Mouse (Mus musculus) midbrain, embryonic 12.5 days (tissue): ENCODE results near the gene Copa. TPM values are rescaled to one million over a fixed set of nuclear protein-coding genes. Genes with fewer than 3 reads are reported as not detected.

Experiments
- ATAC-seq: fragments of 200-750 bp; cut with Nextera tagmentation; 2 replicates; pipeline ENCODE4 v1.8.0; 2017; ENCODE audit warnings: low read depth, moderate TSS enrichment, moderate library complexity; ENCODE audit not compliant: low FRiP score
- H3K27ac ChIP-seq: fragments of 300-500 bp; sonication (generic); replicated peaks from 2 replicates; pipeline ENCODE4 v1.5.1; 2016; ENCODE audit warnings: mild to moderate bottlenecking
- H3K27me3 ChIP-seq: fragments of 300-500 bp; sonication (generic); 2 replicates; pipeline ENCODE4 v1.6.1; 2016; ENCODE audit warnings: mild to moderate bottlenecking
- H3K36me3 ChIP-seq: fragments of 300-500 bp; sonication (generic); 2 replicates; pipeline ENCODE4 v1.6.1; 2016
- H3K4me1 ChIP-seq: fragments of 300-500 bp; sonication (generic); 2 replicates; pipeline ENCODE4 v1.6.1; 2016
- H3K4me2 ChIP-seq: fragments of 300-500 bp; sonication (generic); replicated peaks from 2 replicates; pipeline ENCODE4 v1.6.1; 2016; ENCODE audit warnings: mild to moderate bottlenecking, moderate library complexity
- H3K4me3 ChIP-seq: fragments of 300-500 bp; sonication (generic); 2 replicates; pipeline ENCODE4 v1.5.1; 2016; ENCODE audit warnings: mild to moderate bottlenecking
- H3K9ac ChIP-seq: fragments of 300-500 bp; sonication (generic); replicated peaks from 2 replicates; pipeline ENCODE4 v1.6.1; 2016; ENCODE audit warnings: mild to moderate bottlenecking, moderate library complexity
- H3K9me3 ChIP-seq: fragments of 300-500 bp; sonication (generic); 2 replicates; pipeline ENCODE4 v1.6.1; 2016; ENCODE audit warnings: mild to moderate bottlenecking
- WGBS: fragments of 180-500 bp; shearing (Covaris S2); methylation state at CpG from one replicate; pipeline ENCODE4 v1.1.7; 2016; 5-methylcytosine and 5-hydroxymethylcytosine counted together
- polyA plus RNA-seq: library from polyadenylated mRNA; unstranded; fragments of >200 nt; fragmentation: Nextera tagmentation; extraction: Ambion mirVana; gene quantifications from 2 replicates; pipeline ENCODE4 v1.2.1, GENCODE M21; 2016

The Copa gene
- polyA plus RNA-seq, 1 experiment from 2014 or later, result 219 TPM

DNA sequence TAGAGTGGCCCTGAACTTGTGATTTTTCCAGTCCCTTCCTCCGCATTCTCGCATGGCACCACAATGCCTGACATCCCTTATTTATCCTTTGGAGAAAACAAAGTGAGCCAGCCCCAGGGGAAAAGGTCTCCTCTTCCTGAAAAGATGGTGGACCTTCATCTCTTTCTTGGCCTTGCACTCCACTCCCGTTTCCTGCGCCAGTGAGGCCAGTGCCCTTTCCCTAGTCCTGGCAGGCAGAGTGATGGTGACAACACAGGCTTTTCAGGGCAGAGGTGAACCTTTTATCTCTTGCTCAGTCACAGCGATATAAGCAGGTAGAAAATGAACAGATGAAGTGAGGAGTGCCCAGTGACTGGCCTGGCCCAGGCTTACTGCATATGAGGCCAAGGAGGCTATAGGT lies 45.2 kb downstream of the Copa start:
- ATAC-seq, result no peak
- Histone ChIP-seq H3K4me3 (peak overlapping the region; percentile 65), H3K36me3 (peaks cover 52% of the 10 kb centered on the region), H3K9ac (peak overlapping the region; percentile 72), H3K4me1 (peaks cover 12% of the 10 kb centered on the region), H3K27me3 (no peaks in the 10 kb centered on the region), H3K9me3 (no peaks in the 10 kb centered on the region), H3K27ac (no peak overlapping the region), H3K4me2 (peak overlapping the region; percentile 64)
- WGBS, result 54% methylated on average over 5 of the region's 5 CpGs

GRCm38 (mm10) chr1:172128563-172128962 lies 46.2 kb downstream of the Copa start:
- no peak overlapping the region for H3K4me2 ChIP-seq
- H3K27me3 ChIP-seq, result no peaks in the 10 kb centered on the region
- H3K9me3 ChIP-seq, result no peaks in the 10 kb centered on the region
- H3K4me1 ChIP-seq, result peaks cover 12% of the 10 kb centered on the region
- 94% methylated on average over 15 of the region's 15 CpGs for WGBS
- no peak for ATAC-seq
- no peak overlapping the region for H3K27ac ChIP-seq
- no peak overlapping the region for H3K4me3 ChIP-seq
- no peak overlapping the region for H3K9ac ChIP-seq
- peaks cover 51% of the 10 kb centered on the region for H3K36me3 ChIP-seq

DNA sequence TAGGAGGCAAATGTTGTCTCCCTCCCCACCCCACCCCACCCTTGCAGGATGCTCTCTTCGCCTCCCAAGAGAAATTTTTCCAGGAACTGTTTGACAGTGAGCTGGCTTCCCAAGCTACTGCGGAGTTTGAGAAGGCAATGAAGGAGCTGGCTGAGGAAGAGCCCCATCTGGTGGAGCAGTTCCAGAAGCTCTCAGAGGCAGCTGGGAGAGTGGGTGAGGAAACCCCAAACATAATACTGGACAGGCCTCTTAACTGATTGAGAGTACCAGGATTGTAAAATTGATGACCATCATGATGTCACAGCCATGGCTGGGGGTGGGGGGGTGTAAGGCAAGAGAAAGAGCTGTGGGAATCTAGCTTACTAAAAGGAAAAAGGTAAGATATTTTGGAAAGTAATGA lies 46.8 kb downstream of the Copa start:
- WGBS, result 88% methylated on average over 2 of the region's 2 CpGs
- no peak overlapping the region for H3K9ac ChIP-seq

DNA sequence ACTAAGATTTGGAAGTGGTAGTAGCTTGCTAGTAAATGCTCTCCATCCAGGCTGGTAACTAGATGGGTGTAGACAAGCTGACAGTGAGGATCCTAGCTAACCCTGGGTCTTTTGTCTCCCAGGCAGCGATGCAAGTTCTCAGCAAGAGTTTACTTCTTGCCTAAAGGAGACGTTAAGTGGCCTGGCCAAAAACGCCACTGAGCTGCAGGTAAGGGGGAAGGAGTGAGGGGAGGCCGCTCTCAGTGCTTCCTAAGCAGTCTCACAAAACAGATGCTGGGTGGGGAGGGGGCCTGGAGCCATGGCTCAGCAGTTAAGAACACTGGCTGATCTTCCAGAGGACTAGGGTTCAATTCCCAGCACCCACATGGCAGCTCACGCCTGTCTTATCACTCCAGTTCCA lies 47.5 kb downstream of the Copa start:
- no peaks in the 10 kb centered on the region for H3K27me3 ChIP-seq
- H3K9me3 ChIP-seq, result no peaks in the 10 kb centered on the region
- 95% methylated on average over 5 of the region's 5 CpGs for WGBS
- H3K9ac ChIP-seq, result no peak overlapping the region
- H3K4me3 ChIP-seq, result no peak overlapping the region
- peaks cover 12% of the 10 kb centered on the region for H3K4me1 ChIP-seq
- no peak for ATAC-seq
- no peak overlapping the region for H3K27ac ChIP-seq
- H3K4me2 ChIP-seq, result no peak overlapping the region
- H3K36me3 ChIP-seq, result peaks cover 60% of the 10 kb centered on the region

More for the DNA sequence above, 46.8 kb downstream of the Copa start:
- H3K9me3 ChIP-seq, result no peaks in the 10 kb centered on the region
- peaks cover 12% of the 10 kb centered on the region for H3K4me1 ChIP-seq
- no peak overlapping the region for H3K27ac ChIP-seq
- H3K4me3 ChIP-seq, result no peak overlapping the region
- H3K36me3 ChIP-seq, result peaks cover 53% of the 10 kb centered on the region
- no peaks in the 10 kb centered on the region for H3K27me3 ChIP-seq
- no peak for ATAC-seq
- H3K4me2 ChIP-seq, result no peak overlapping the region

GRCm38 (mm10) chr1:172132319-172132718 lies 50.0 kb downstream of the Copa start:
- WGBS, result 90% methylated on average over 7 of the region's 7 CpGs
- peaks cover 69% of the 10 kb centered on the region for H3K36me3 ChIP-seq
- peaks cover 6% of the 10 kb centered on the region for H3K4me1 ChIP-seq
- no peaks in the 10 kb centered on the region for H3K27me3 ChIP-seq
- no peak overlapping the region for H3K4me3 ChIP-seq
- no peak overlapping the region for H3K27ac ChIP-seq
- no peak overlapping the region for H3K4me2 ChIP-seq
- no peaks in the 10 kb centered on the region for H3K9me3 ChIP-seq
- H3K9ac ChIP-seq, result no peak overlapping the region
- no peak for ATAC-seq

DNA sequence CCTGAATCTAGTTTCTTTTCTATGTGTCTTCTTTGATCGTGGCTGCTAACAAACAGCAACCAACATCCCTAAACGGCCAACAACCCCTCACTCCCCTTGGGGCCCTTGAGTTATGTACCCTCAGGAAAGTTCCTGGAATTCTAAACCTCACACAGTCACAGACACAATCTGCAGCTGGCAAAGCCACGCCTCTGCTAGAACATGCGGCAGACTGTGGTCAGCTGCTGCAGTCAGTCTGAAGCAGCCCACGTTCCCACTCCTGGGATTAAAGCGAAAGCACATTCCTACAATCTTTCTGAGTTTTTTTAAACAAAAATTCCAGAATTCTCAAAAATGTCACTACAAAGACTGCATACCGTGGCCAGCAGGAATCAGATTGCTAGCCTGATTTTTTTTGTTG lies 51.2 kb downstream of the Copa start:
- Histone ChIP-seq H3K4me3 (no peak overlapping the region), H3K27me3 (no peaks in the 10 kb centered on the region), H3K9me3 (no peaks in the 10 kb centered on the region), H3K4me1 (no peaks in the 10 kb centered on the region), H3K4me2 (no peak overlapping the region), H3K36me3 (peaks cover 69% of the 10 kb centered on the region), H3K27ac (no peak overlapping the region), H3K9ac (no peak overlapping the region)
- no peak for ATAC-seq
- WGBS, result 88% methylated on average over 7 of the region's 7 CpGs

- Histone ChIP-seq H3K27ac (no peak overlapping the region), H3K27me3 (no peaks in the 10 kb centered on the region), H3K9me3 (no peaks in the 10 kb centered on the region), H3K4me1 (no peaks in the 10 kb centered on the region), H3K4me2 (no peak overlapping the region), H3K4me3 (no peak overlapping the region), H3K36me3 (peaks cover 63% of the 10 kb centered on the region), H3K9ac (no peak overlapping the region)
- WGBS, result 84% methylated on average over 4 of the region's 4 CpGs
- ATAC-seq, result no peak
Measured at GRCm38 (mm10) chr1:172134072-172134471, 51.7 kb downstream of the Copa start.

DNA sequence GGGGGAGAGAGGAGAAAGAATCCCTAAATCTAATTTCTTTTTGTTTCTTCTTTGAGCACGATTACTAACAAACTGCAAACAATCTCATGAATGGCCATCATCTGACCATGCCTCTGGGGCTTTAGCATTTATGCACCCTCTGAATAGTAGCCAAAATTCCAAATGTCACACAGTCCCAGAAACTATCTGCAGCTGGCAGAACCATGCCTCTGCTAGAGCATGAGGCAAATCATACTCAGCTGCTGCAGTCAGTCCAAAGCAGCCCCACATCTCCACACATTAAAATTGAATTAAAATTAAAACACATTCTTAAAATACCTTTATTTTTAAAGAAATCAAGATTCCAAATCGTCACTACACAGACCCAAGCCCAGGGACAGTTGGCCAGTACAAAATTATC lies 57.8 kb downstream of the Copa start:
- Histone ChIP-seq H3K27ac (no peak overlapping the region), H3K36me3 (peaks cover 6% of the 10 kb centered on the region; the same call in 1 of the 2 replicates), H3K9ac (no peak overlapping the region), H3K9me3 (no peaks in the 10 kb centered on the region), H3K4me3 (no peak overlapping the region), H3K27me3 (no peaks in the 10 kb centered on the region), H3K4me2 (no peak overlapping the region), H3K4me1 (no peaks in the 10 kb centered on the region)
- 90% methylated on average over 2 of the region's 2 CpGs for WGBS
- no peak for ATAC-seq

GRCm38 (mm10) chr1:172140825-172141224 lies 58.5 kb downstream of the Copa start:
- Histone ChIP-seq H3K9ac (no peak overlapping the region), H3K36me3 (peaks cover 1% of the 10 kb centered on the region; the same call in 1 of the 2 replicates), H3K27me3 (no peaks in the 10 kb centered on the region), H3K4me3 (no peak overlapping the region), H3K9me3 (no peaks in the 10 kb centered on the region), H3K27ac (no peak overlapping the region), H3K4me1 (no peaks in the 10 kb centered on the region), H3K4me2 (no peak overlapping the region)
- no peak for ATAC-seq
- 71% methylated on average over 1 of the region's 1 CpGs for WGBS

DNA sequence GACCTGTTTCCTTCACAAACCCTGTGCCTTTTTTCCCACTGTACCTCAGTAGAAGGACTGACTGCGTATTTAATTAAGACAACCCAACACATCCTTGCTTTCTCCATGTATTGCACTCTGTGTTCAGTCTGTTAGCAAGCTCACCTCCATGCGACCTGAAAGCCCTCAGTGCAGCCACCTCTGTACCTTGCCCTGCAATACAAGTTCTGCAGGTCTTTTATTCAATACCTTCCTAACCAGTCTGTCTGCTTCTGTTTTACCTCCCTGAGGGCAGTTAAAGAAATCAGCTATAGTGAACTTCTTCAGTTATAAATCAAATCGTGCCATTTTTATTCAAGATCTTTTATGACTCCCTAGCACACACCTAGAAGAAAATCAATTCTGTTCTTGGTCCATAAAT lies 59.2 kb downstream of the Copa start:
- Histone ChIP-seq H3K27ac (no peak overlapping the region), H3K4me1 (no peaks in the 10 kb centered on the region), H3K4me3 (no peak overlapping the region), H3K27me3 (no peaks in the 10 kb centered on the region), H3K36me3 (no peaks in the 10 kb centered on the region), H3K9ac (no peak overlapping the region), H3K9me3 (no peaks in the 10 kb centered on the region), H3K4me2 (no peak overlapping the region)
- no peak for ATAC-seq
- WGBS, result 83% methylated on average over 3 of the region's 3 CpGs

DNA sequence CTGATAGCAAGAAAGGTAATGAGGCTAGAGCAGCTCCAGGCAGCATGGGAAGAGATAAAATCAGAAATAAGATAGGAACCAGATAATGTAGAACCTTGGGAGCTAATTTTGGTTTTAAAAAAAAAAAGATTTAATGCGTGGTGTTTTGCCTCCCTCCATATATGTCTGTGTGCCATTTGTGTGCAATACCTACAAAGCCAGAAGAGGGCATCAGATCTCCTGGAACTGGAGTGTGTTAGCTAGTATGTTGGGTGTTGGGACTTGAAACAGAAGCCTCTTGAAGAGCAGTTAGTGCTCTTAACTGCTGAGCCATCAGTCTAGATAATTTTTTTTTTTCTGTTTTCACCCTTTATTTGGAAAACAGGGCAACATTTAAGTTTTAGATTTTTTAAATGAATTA lies 61.2 kb downstream of the Copa start:
- H3K27ac ChIP-seq, result no peak overlapping the region
- H3K27me3 ChIP-seq, result no peaks in the 10 kb centered on the region
- ATAC-seq, result no peak
- H3K9ac ChIP-seq, result no peak overlapping the region
- H3K4me1 ChIP-seq, result peaks cover 6% of the 10 kb centered on the region
- H3K4me2 ChIP-seq, result no peak overlapping the region
- no peaks in the 10 kb centered on the region for H3K9me3 ChIP-seq
- no peak overlapping the region for H3K4me3 ChIP-seq
- 41% methylated on average over 1 of the region's 1 CpGs for WGBS
- H3K36me3 ChIP-seq, result no peaks in the 10 kb centered on the region

DNA sequence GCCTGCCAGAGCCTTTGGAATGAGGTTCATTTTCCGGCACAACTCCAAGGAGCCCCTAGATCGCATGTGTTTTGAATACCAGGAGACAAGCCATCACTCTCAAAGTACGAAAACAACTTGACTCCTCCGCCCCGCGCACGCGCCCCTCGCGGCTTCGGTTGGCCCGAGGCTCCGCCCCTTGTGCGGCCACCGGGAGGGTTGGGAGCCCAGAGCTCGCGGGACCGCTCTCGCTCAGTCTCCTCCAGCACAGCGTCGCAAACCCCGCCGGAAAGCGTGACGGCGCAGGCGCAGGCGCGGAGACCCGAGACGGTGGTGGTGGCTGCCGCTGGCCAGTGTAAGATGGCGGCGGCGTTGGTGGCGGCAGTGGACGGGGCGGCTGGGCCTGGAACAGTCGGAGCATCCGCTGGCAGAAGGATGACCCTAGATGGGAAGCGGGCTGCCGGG lies 65.5 kb downstream of the Copa start, which contains the start of gene Dcaf8:
Dcaf8 (plus strand) TSS at position 250 of the 444 bp plus-strand sequence.
- H3K4me1 ChIP-seq, result peaks cover 18% of the 10 kb centered on the region
- peak within 1 kb of the TSS; percentile 92 for H3K27ac ChIP-seq
- peak; percentile 99 for ATAC-seq
- H3K9ac ChIP-seq, result peak within 1 kb of the TSS; percentile 96
- peak within 1 kb of the TSS; percentile 92 for H3K4me3 ChIP-seq
- no peaks in the 10 kb centered on the region for H3K9me3 ChIP-seq
- peaks cover 23% of the 10 kb centered on the region for H3K36me3 ChIP-seq
- 0% methylated on average over 42 of the region's 42 CpGs for WGBS
- no peaks in the 10 kb centered on the region for H3K27me3 ChIP-seq
- peak within 1 kb of the TSS; percentile 66 for H3K4me2 ChIP-seq

DNA sequence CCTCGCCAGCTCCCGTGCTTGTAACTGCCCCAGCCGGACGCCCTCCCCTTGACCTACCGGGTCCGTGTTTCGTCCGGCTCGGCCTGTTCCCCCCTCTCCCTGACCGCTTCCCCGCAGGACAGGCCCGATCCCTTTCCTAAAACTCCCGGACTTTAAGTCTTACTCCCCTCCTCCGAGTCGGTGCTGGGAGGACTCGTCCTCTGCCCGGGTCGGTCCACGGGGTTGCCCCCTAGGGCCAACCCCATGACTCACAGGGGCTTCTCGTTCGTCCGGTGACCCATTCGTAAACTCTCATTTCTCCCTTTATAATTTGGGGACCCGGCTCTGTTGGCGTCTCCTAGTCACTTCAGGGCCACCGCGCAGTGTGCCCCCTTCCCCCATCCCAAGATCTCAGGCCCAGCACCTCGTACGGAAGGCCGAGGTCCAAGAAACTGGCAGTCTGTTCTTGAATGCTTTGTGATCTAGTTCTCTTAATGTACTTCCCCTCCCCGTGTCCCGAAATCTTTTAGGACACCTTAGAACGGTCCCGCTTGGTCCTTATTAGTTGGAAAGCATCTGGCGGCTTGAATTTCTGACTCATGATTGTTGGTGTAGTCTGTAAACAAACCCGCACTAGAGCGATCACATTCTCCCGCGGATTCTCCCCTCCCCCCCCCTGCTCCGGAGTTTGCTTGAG lies 66.1 kb downstream of the Copa start:
- peak overlapping the region; percentile 96 for H3K9ac ChIP-seq
- peak overlapping the region; percentile 92 for H3K27ac ChIP-seq
- peak; percentile 71 for ATAC-seq
- H3K36me3 ChIP-seq, result peaks cover 28% of the 10 kb centered on the region
- H3K27me3 ChIP-seq, result no peaks in the 10 kb centered on the region
- H3K4me3 ChIP-seq, result peak overlapping the region; percentile 92
- peaks cover 18% of the 10 kb centered on the region for H3K4me1 ChIP-seq
- no peaks in the 10 kb centered on the region for H3K9me3 ChIP-seq
- WGBS, result under 1% methylated on average over 34 of the region's 40 CpGs
- H3K4me2 ChIP-seq, result peak overlapping the region; percentile 66
